Mouse (Mus musculus): ENCODE results near the gene Ackr3.
A peak's percentile ranks its signal among the peaks of the same experiment; 100 is the strongest.

Gene Ackr3

DNA sequence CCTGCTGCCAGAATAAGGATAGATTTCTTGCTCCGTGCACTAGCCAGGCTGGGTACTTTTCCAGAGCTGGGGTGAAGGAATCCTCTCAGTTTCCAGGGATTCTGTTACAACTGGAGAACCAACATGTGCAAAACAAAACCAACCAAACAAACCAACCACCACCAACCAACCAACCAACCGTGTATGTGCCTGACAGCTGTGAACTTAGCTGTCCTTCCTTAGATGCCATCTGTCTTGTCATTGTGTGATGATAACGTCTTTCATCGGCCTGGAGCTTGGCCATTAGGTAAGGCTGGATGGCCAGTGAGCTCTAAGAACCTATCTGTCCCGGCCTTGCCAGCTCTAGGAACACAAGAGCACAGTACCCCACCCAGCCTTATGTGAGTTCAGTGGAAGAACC, 16.9 kb upstream of the Ackr3 start:
- Histone ChIP-seq H3K9me3 (ENCODE audit: low read length) (no peaks in the 10 kb centered on the region), H3K4me1 (replicated peaks; ENCODE audit: low read depth, low read length) (peaks cover 26% of the 10 kb centered on the region), H3K36me3 (ENCODE audit: insufficient read depth, low read length) (no peaks in the 10 kb centered on the region), H3K4me3 (replicated peaks; ENCODE audit: low read length) (no peak overlapping the region), H3K27me3 (ENCODE audit: insufficient read depth, low read length) (peaks cover 23% of the 10 kb centered on the region)
- TF ChIP-seq CTCF (conservative IDR thresholded peaks at IDR 0.05; ENCODE audit: low read length), result no peak
- no peak for TF ChIP-seq NANOG (IDR thresholded peaks at IDR 0.05; ENCODE audit: borderline replicate concordance, low read length)
- TF ChIP-seq POU5F1 (IDR thresholded peaks at IDR 0.05; ENCODE audit: borderline replicate concordance, low read length), result no peak

DNA sequence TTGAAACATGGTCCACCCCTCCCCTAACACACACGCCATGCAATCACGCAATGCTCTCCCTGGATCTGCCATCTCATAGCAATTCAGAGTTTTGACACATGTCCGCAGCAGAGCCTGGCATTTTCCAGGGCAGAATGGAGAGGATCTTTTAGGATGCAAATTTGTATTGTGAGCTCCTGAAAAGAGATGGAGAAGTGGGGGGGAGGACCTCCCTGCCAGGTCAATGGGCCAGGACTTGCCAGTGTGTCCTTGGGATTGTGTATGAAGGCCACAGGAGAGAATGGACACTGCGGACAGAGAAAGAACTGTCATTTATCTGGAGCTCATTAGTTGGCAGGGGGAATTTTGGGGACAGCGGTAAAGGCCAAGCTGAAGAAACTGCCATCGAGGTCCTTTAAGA, 14.7 kb upstream of the Ackr3 start:
- Histone ChIP-seq H3K27me3 (ENCODE audit: insufficient read depth, low read length) (peaks cover 19% of the 10 kb centered on the region), H3K4me3 (replicated peaks; ENCODE audit: low read length) (no peak overlapping the region), H3K36me3 (ENCODE audit: insufficient read depth, low read length) (no peaks in the 10 kb centered on the region), H3K4me1 (replicated peaks; ENCODE audit: low read depth, low read length) (peaks cover 26% of the 10 kb centered on the region), H3K9me3 (ENCODE audit: low read length) (no peaks in the 10 kb centered on the region)
- no peak for TF ChIP-seq NANOG (IDR thresholded peaks at IDR 0.05; ENCODE audit: borderline replicate concordance, low read length)
- no peak for TF ChIP-seq CTCF (conservative IDR thresholded peaks at IDR 0.05; ENCODE audit: low read length)
- TF ChIP-seq POU5F1 (IDR thresholded peaks at IDR 0.05; ENCODE audit: borderline replicate concordance, low read length), result no peak

DNA sequence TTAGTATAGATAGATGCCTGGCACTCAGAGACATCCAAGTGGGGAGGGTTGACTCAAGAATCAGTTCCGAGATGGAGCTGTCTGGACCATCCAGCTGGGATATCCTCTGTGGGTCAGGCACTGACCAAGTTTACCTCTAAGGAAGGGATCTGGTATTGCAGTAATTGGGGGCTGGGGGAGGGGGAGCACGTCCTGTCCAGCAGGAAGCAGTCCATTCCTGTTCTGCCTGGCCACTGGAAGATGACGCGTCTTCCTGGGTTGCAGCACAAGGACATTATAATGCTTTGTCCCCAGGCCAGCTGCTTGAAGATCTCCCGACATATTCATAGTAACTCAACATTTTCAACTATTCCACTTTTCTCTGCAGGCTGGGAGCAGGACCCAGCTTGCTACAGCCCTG, 2.5 kb upstream of the Ackr3 start:
- no peak for TF ChIP-seq NANOG (IDR thresholded peaks at IDR 0.05; ENCODE audit: borderline replicate concordance, low read length)
- no peak for TF ChIP-seq CTCF (conservative IDR thresholded peaks at IDR 0.05; ENCODE audit: low read length)
- no peak for TF ChIP-seq POU5F1 (IDR thresholded peaks at IDR 0.05; ENCODE audit: borderline replicate concordance, low read length)
- Histone ChIP-seq H3K4me1 (replicated peaks; ENCODE audit: low read depth, low read length) (peaks cover 45% of the 10 kb centered on the region), H3K36me3 (ENCODE audit: insufficient read depth, low read length) (no peaks in the 10 kb centered on the region), H3K27me3 (ENCODE audit: insufficient read depth, low read length) (no peaks in the 10 kb centered on the region), H3K4me3 (replicated peaks; ENCODE audit: low read length) (no peak overlapping the region), H3K9me3 (ENCODE audit: low read length) (no peaks in the 10 kb centered on the region)

DNA sequence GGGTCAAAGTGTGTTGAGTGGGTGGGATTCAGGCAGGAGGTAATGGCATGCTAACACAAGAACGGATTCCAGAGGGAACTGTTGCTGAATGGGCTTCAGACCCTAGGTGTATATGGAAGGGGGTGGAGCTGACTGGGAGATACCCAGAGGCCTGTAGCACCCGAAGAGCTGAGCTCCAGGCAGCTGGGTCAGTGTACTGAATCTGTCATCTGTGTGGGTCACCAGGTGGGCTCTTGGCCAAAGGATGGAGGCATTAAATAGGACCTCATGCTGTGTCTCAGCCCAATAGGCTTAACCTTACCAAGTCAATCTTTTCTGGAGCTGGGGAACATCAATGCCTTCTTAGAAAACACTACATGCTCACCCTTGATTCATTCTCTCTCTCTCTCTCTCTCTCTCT, 2.1 kb upstream of the Ackr3 start:
- Histone ChIP-seq H3K36me3 (ENCODE audit: insufficient read depth, low read length) (no peaks in the 10 kb centered on the region), H3K9me3 (ENCODE audit: low read length) (no peaks in the 10 kb centered on the region), H3K4me1 (replicated peaks; ENCODE audit: low read depth, low read length) (peaks cover 45% of the 10 kb centered on the region), H3K27me3 (ENCODE audit: insufficient read depth, low read length) (no peaks in the 10 kb centered on the region; the same call in 1 of the 2 replicates), H3K4me3 (replicated peaks; ENCODE audit: low read length) (peak overlapping the region; percentile 75; the same call in 1 of the 2 replicates)
- TF ChIP-seq POU5F1 (IDR thresholded peaks at IDR 0.05; ENCODE audit: borderline replicate concordance, low read length), result no peak
- TF ChIP-seq NANOG (IDR thresholded peaks at IDR 0.05; ENCODE audit: borderline replicate concordance, low read length), result no peak
- TF ChIP-seq CTCF (conservative IDR thresholded peaks at IDR 0.05; ENCODE audit: low read length), result no peak

DNA sequence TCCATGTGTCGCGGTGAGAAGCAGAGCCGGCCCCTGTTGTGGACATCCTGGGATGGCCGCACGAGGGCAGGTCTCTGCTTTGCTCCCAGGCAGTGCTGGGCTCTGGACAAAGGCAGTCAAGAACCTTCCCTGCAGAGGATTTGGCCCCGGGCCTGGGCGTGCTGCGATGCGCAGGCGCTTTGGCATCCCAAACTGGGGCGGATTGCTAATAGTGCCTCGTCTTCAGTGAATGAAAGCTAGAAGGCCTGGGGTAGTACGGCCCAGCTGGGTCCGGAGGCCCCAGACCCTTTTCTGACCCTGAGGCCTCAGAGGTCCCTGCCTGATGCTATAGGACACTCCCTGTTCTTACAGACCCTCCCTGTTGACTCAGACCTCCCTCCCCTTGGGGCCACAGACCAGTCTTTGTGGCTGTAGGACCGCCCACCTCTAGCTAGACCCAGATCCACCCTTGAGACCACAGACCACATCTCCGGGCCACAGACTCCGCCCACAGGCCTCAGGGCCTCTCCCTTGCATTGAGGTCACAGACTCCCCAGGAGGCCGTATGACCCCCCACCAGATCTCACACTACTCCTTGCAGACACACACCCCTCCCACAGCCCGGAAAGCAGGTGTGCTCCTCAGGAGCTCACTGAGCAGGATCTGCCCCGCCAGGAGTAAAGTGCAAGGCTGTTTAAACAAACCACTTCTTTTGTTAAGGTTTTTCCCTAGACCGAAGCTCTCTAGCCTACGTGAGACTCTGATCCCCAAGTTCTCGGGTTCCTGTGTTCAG, 1.4 kb upstream of the Ackr3 start:
- H3K4me3 ChIP-seq (replicated peaks; ENCODE audit: low read length), result peak overlapping the region; percentile 75
- H3K36me3 ChIP-seq (ENCODE audit: insufficient read depth, low read length), result no peaks in the 10 kb centered on the region
- peaks cover 49% of the 10 kb centered on the region for H3K4me1 ChIP-seq (replicated peaks; ENCODE audit: low read depth, low read length)
- H3K27me3 ChIP-seq (ENCODE audit: insufficient read depth, low read length), result no peaks in the 10 kb centered on the region; the same call in 1 of the 2 replicates
- H3K9me3 ChIP-seq (ENCODE audit: low read length), result no peaks in the 10 kb centered on the region
- TF ChIP-seq POU5F1 (IDR thresholded peaks at IDR 0.05; ENCODE audit: borderline replicate concordance, low read length) (no peak), NANOG (IDR thresholded peaks at IDR 0.05; ENCODE audit: borderline replicate concordance, low read length) (no peak), CTCF (conservative IDR thresholded peaks at IDR 0.05; ENCODE audit: low read length) (no peak)

DNA sequence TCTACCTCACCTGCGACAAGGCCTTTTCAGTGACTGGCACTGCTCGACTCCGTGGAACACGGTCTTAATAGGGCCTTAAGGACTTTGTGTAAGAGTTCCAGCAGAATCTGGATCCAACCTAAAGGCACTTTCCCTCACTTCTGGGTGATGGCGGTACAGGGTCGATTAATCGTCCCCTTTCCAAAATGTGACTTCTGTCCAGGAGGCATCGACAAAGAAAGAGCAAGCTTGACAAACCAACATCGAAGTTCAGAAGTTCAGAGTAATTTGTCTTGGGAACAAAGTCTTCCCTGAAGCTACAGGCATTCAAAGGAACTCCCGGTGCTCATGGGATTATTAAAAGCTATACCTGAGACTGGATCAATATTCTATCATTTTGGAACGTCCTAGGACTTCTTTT, 439 bp upstream of the Ackr3 start:
- H3K9me3 ChIP-seq (ENCODE audit: low read length), result no peaks in the 10 kb centered on the region
- peaks cover 58% of the 10 kb centered on the region for H3K4me1 ChIP-seq (replicated peaks; ENCODE audit: low read depth, low read length)
- H3K36me3 ChIP-seq (ENCODE audit: insufficient read depth, low read length), result no peaks in the 10 kb centered on the region
- TF ChIP-seq POU5F1 (IDR thresholded peaks at IDR 0.05; ENCODE audit: borderline replicate concordance, low read length) (no peak), CTCF (conservative IDR thresholded peaks at IDR 0.05; ENCODE audit: low read length) (no peak), NANOG (IDR thresholded peaks at IDR 0.05; ENCODE audit: borderline replicate concordance, low read length) (no peak)
- H3K4me3 ChIP-seq (replicated peaks; ENCODE audit: low read length), result peak overlapping the region; percentile 75
- H3K27me3 ChIP-seq (ENCODE audit: insufficient read depth, low read length), result no peaks in the 10 kb centered on the region; the same call in 1 of the 2 replicates

DNA sequence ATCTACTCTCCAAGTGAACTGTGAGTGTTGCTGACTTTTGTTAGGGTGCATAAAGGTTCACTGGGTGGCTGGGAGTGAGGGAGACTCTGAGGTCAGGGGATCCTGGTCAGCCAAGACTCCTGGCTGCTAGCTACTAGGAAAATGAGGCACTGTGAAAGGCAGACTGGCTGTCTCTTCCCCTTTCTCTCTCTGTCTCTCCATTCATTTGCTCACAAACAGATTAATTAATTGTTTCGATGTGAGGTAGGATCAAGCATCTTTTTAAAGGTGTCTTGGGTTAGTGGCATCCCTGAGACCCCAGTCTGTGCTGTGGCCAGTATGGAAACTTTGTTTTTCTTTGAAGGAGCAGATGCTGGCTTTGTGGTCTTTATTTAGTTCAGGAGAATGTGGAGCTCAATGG, 1.0 kb downstream of the Ackr3 start:
- TF ChIP-seq POU5F1 (IDR thresholded peaks at IDR 0.05; ENCODE audit: borderline replicate concordance, low read length), result no peak
- TF ChIP-seq NANOG (IDR thresholded peaks at IDR 0.05; ENCODE audit: borderline replicate concordance, low read length), result no peak
- no peak for TF ChIP-seq CTCF (conservative IDR thresholded peaks at IDR 0.05; ENCODE audit: low read length)
- no peaks in the 10 kb centered on the region for H3K36me3 ChIP-seq (ENCODE audit: insufficient read depth, low read length)
- no peaks in the 10 kb centered on the region; the same call in 1 of the 2 replicates for H3K27me3 ChIP-seq (ENCODE audit: insufficient read depth, low read length)
- no peaks in the 10 kb centered on the region for H3K9me3 ChIP-seq (ENCODE audit: low read length)
- H3K4me3 ChIP-seq (replicated peaks; ENCODE audit: low read length), result no peak overlapping the region; the same call in 1 of the 2 replicates
- peaks cover 72% of the 10 kb centered on the region for H3K4me1 ChIP-seq (replicated peaks; ENCODE audit: low read depth, low read length)

DNA sequence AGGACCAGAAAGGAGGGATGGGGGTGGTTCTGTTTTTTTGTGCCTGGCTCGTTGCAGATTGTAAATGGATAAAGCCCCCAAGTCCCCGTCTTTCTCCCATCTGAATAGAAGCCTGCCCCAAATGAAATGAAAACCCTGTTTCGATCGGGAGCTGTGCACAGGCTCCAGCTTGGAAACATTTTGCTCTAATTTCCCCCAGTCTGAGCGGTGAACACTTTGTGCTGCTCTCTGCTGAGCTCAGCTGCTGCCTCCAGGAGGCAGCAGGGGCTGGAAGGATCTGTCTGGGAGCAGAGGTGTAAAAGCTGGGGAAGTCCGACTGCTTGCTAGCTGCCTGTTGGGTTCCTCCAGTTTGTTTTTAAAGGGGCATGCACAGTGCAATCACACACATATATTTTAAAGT, 1.4 kb downstream of the Ackr3 start:
- H3K9me3 ChIP-seq (ENCODE audit: low read length), result no peaks in the 10 kb centered on the region
- TF ChIP-seq POU5F1 (IDR thresholded peaks at IDR 0.05; ENCODE audit: borderline replicate concordance, low read length) (no peak), CTCF (conservative IDR thresholded peaks at IDR 0.05; ENCODE audit: low read length) (no peak), NANOG (IDR thresholded peaks at IDR 0.05; ENCODE audit: borderline replicate concordance, low read length) (no peak)
- H3K4me3 ChIP-seq (replicated peaks; ENCODE audit: low read length), result no peak overlapping the region
- H3K27me3 ChIP-seq (ENCODE audit: insufficient read depth, low read length), result no peaks in the 10 kb centered on the region; the same call in 1 of the 2 replicates
- peaks cover 75% of the 10 kb centered on the region for H3K4me1 ChIP-seq (replicated peaks; ENCODE audit: low read depth, low read length)
- H3K36me3 ChIP-seq (ENCODE audit: insufficient read depth, low read length), result no peaks in the 10 kb centered on the region

Data from E14TG2a.4 (cell line).